Mouse (Mus musculus) midbrain, embryonic 10.5 days (tissue): ENCODE measurements around the gene Rnase1. TPM values are rescaled to one million over a fixed set of nuclear protein-coding genes. Genes with fewer than 3 reads are reported as not detected.
"Not testable (repeated sequence)": the region's sequence is repeated elsewhere in the genome, so short reads cannot be mapped to it uniquely, and the experiment has no call there.

Source experiments
- DNase-seq: peaks from one replicate; pipeline ENCODE4 v3.0.0-alpha.2; 2017; ENCODE audit warnings: low spot score
- H3K27ac ChIP-seq: fragments of 300-500 bp; sonication (generic); replicated peaks from 2 replicates; pipeline ENCODE4 v1.5.1; 2016; ENCODE audit warnings: mild to moderate bottlenecking
- H3K27me3 ChIP-seq: fragments of 300-500 bp; sonication (generic); 2 replicates; pipeline ENCODE4 v1.6.1; 2016; ENCODE audit warnings: low read depth, mild to moderate bottlenecking; ENCODE audit not compliant: poor library complexity, severe bottlenecking
- H3K36me3 ChIP-seq: fragments of 300-500 bp; sonication (generic); 2 replicates; pipeline ENCODE4 v1.6.1; 2016; ENCODE audit warnings: mild to moderate bottlenecking, moderate library complexity
- H3K4me1 ChIP-seq: fragments of 300-500 bp; sonication (generic); 2 replicates; pipeline ENCODE4 v1.6.1; 2016
- H3K4me3 ChIP-seq: fragments of 300-500 bp; sonication (generic); 2 replicates; pipeline ENCODE4 v1.5.1; 2016; ENCODE audit warnings: mild to moderate bottlenecking, moderate library complexity
- H3K9me3 ChIP-seq: fragments of 300-500 bp; sonication (generic); replicated peaks from 2 replicates; pipeline ENCODE4 v1.6.1; 2016; ENCODE audit warnings: mild to moderate bottlenecking
- WGBS: fragments of 180-500 bp; shearing (Covaris S2); methylation state at CpG from one replicate; pipeline ENCODE4 v1.1.7; 2016; 5-methylcytosine and 5-hydroxymethylcytosine counted together
- polyA plus RNA-seq: library from polyadenylated mRNA; unstranded; fragments of >200 nt; fragmentation: Nextera tagmentation; extraction: Ambion mirVana; gene quantifications from 2 replicates; pipeline ENCODE4 v1.2.1, GENCODE M21; 2016

Rnase1 gene
- polyA plus RNA-seq, 1 experiment from 2014 or later: not detected

DNA sequence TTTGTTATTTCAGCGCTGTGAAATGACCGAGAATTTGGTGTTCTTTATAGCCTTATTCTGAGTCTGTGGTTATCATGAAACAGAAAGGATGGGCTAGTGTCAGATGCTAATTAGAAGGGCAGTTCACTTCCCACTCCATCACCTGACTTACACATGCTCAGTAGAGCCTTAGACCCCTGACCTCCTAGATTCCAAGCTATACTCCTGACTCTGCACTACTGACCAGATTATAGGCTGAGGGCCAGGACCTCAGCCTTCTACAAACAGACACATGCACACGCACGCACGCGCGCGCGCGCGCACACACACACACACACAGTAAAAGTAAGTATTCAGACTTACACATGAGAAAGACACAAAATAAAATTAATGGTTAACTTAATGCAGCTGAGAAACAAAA is 47.7 kb downstream of the Rnase1 start:
- no peak for DNase-seq
- H3K9me3 ChIP-seq: no peaks in the 10 kb centered on the region
- H3K36me3 ChIP-seq: no peaks in the 10 kb centered on the region
- no peaks in the 10 kb centered on the region for H3K4me1 ChIP-seq
- no peaks in the 10 kb centered on the region for H3K27me3 ChIP-seq
- no peak overlapping the region for H3K27ac ChIP-seq
- WGBS: 94% methylated on average over 11 of the region's 11 CpGs
- H3K4me3 ChIP-seq: no peak overlapping the region

DNA sequence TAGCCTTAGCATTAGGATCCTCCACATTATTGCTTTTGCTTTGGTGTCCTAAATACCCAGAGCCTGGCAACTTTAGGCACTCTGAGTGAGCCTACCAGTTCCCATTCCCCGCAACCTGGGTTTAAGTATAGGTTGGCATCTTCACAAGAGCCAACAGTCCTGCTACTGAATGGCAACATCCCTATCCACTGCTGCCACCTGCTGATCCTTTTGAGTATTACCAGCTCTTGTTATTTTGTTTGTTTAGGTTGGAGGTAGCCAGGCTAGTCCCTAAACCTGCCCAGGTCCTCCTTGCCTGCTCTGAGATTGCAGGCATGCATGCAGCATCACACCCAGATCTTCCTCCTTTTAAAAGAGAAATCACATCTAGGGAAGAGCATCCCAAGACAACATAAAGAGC is 48.3 kb downstream of the Rnase1 start:
- H3K27ac ChIP-seq, H3K4me3 ChIP-seq, H3K27me3 ChIP-seq, H3K4me1 ChIP-seq, H3K36me3 ChIP-seq, H3K9me3 ChIP-seq: not testable (repeated sequence)
- peak; percentile 31 for DNase-seq
- 44% methylated on average over 1 of the region's 1 CpGs for WGBS

DNA sequence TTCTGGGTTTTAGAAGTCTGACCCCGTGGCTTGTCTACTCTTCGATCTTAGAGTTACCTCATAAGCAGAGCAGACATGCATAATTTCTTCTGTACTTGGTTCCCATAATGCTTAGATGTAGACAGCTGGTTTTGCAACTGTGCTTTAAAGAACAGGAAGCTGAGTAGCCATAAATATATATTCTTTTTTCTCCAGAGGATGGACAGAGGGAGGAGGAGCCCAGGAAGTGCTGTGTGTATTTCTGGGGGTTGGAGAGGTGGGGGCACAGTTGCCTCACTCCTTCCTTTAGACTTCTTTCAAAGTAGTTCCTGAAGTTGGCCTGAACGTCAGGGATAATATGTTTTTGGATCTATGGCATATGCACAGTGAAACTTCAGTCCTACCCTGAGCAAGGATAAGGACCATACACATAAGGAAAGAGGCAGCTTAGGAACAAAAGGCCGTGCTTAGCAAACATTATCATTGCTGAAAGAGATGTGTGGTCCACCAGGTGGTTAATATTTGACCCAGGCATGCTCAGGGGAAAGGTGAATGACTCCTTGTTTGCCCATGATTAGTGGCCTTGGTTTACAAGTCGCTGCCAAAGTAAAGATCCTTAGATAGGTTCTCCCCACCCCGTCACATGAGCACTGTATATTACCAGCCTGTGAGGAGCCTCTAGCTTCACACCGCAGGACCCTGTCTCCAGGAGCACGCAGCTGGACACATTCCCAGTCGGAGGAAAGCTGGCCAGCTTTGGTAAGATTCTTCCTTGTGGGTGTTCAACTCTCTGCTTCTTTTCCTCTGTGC is 50.7 kb downstream of the Rnase1 start:
- peaks cover 5% of the 10 kb centered on the region; the same call in 1 of the 2 replicates for H3K4me1 ChIP-seq
- no peak overlapping the region for H3K4me3 ChIP-seq
- DNase-seq: no peak
- peaks cover 11% of the 10 kb centered on the region for H3K27me3 ChIP-seq
- H3K27ac ChIP-seq: no peak overlapping the region
- no peaks in the 10 kb centered on the region for H3K9me3 ChIP-seq
- no peaks in the 10 kb centered on the region for H3K36me3 ChIP-seq
- 82% methylated on average over 9 of the region's 9 CpGs for WGBS

Other genes starting within 250 kb of the Rnase1 start
- 0.12 and 0.14 TPM in 2 replicates for gene Klhl33, start 249.3 kb downstream of the Rnase1 start, polyA plus RNA-seq
- gene Osgep, start 221.9 kb downstream of the Rnase1 start, polyA plus RNA-seq: 192 TPM in 2 replicates
- 412 and 447 TPM in 2 replicates for gene Apex1, start 221.8 kb downstream of the Rnase1 start, polyA plus RNA-seq
- 50.4 and 55.6 TPM in 2 replicates for gene Pip4p1, start 215.9 kb downstream of the Rnase1 start, polyA plus RNA-seq
- gene Pnp, start 215.7 kb downstream of the Rnase1 start, polyA plus RNA-seq: 73.9 and 85.1 TPM in 2 replicates
- not detected in 2 replicates for gene Gm49342, start 202.3 kb downstream of the Rnase1 start, polyA plus RNA-seq
- 0.15 and 0.78 TPM in 2 replicates for gene Pnp2, start 190.8 kb downstream of the Rnase1 start, polyA plus RNA-seq
- not detected in 2 replicates for gene Rnase10, start 139.0 kb downstream of the Rnase1 start, polyA plus RNA-seq
- gene Rnase9, start 104.9 kb downstream of the Rnase1 start, polyA plus RNA-seq: not detected in 2 replicates
- not detected in 2 replicates for gene Rnase11, start 96.6 kb downstream of the Rnase1 start, polyA plus RNA-seq
- gene Rnase12, start 89.1 kb downstream of the Rnase1 start, polyA plus RNA-seq: not detected in 2 replicates
- gene Olfr750, start 72.3 kb downstream of the Rnase1 start, polyA plus RNA-seq: not detected in 2 replicates
- gene Rnase4, start 55.7 kb downstream of the Rnase1 start, polyA plus RNA-seq: 8.2 and 9.5 TPM in 2 replicates
- gene Ang, start 55.6 kb downstream of the Rnase1 start, polyA plus RNA-seq: 1.7 and 2.2 TPM in 2 replicates
- gene Eddm3b, start 32.4 kb downstream of the Rnase1 start, polyA plus RNA-seq: 0.16 TPM in 1 of 2 replicates, not detected in the other
- gene Rnase6, start 22.9 kb downstream of the Rnase1 start, polyA plus RNA-seq: 0.10 and 0.22 TPM in 2 replicates
- gene Rnase2b, start 15.5 kb upstream of the Rnase1 start, polyA plus RNA-seq: not detected in 2 replicates
- not detected in 2 replicates for gene Ang2, start 52.4 kb upstream of the Rnase1 start, polyA plus RNA-seq
- gene Ear14, start 56.6 kb upstream of the Rnase1 start, polyA plus RNA-seq: not detected in 2 replicates
- gene Rnase2a, start 109.3 kb upstream of the Rnase1 start, polyA plus RNA-seq: not detected in 2 replicates
- not detected in 2 replicates for gene Gm7247, start 215.0 kb upstream of the Rnase1 start, polyA plus RNA-seq